Mouse (Mus musculus) cerebral cortex, adult 2 months (tissue): ENCODE results near the gene Cnnm1.

Source experiments
- WGBS: fragments of 180-500 bp; shearing (Covaris S2); methylation state at CpG from one replicate; pipeline ENCODE4 v1.1.7; 2018; 5-methylcytosine and 5-hydroxymethylcytosine counted together

Cnnm1 gene

DNA sequence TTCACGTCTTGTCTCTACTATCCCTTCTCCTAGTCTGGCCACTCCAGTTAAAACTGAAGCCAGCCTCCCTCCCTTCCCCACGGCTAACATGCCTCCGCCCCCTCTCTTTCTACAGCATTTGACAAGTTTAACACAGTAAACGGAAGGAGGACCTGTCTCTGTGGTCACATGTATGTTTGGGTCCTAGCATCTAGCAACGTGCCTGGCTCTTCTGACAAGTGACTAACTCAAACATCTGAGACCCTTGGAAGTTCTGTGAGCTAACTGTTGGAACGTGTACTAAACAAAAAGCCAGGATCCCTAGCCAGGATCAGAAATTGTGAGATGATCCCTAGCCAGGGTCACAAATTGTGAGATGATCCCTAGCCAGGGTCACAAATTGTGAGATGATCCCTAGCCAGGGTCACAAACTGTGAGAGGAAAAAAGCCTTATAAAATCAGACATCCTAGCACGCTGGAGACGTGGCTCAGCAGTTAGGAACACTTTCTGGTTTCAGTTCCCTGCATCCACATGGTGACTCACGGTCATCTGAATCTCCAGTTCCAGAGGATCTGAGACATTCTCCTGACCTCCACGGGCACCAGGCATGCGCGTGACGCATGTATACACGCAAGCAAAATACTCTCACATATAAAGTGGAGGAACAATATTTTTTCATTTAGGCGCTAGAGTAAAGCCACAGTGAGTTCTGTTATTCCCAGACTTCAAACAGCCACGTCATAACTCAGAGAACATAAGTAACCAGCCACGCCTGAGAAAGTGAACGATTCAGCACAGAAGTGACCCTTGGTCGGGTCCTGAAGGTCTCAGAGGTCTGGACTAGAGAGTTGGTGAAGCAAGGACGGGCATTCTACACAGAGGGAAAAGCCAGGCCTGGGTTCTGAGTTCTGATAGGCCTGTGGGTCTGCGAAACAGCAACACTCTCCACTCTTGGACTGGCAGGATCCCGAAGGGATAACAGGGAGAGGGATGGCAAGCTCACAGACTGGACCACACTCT is 71.7 kb downstream of the Cnnm1 start:
- 61% methylated on average over 22 of the region's 22 CpGs for WGBS

DNA sequence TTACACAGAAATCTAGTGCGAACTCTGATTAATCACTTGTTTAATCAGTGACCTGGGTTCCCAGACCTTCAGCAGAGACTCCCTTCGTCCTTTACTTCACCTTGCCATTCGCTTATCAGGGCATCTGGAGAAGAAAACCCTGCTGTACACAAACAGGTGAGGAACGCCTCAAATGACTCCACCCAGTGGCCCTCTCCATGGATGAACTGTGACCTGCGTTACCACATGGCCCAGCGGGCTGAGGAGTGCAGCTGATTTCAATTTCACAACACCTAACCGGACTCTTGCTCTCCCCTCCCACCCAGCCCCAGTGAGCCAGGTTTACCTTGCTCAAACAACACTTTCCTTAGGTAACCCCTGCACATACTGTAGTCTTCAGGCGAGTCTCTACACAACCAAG is 73.6 kb downstream of the Cnnm1 start:
- 89% methylated on average over 8 of the region's 8 CpGs for WGBS

- 83% methylated on average over 23 of the region's 23 CpGs for WGBS
Observed at GRCm38 (mm10) chr19:43515668-43516396, 75.6 kb downstream of the Cnnm1 start.

DNA sequence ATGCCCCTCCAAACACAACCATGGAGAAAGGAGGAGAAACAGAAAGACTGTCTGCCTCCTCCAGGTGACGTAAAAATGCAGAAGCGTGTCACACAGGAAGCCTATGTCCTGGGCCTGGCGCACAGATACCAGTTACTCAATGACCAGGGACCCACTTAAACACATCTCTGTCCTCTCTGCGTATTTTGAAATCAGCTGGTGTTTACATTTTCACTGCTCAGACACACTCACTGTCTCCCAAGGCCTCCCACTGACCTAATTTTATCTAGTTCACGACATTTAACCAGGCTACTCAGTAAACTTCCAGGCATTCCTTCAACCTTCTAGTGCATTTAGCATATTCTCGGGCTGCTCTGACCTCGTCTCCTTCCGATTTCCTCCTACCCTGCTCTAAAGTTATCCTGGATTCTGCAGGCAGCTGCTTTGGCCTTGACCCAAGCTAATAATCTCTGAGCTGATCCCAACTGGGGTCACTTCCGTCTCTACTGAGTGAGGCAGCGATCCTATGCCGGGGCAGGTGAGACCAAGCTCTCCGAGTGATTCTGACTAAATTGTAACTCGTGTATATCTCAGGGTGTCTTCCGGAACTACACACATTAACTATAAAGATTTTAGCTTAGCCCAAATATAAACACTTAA is 76.3 kb downstream of the Cnnm1 start:
- 64% methylated on average over 14 of the region's 14 CpGs for WGBS

GRCm38 (mm10) chr19:43517320-43517719 is 77.1 kb downstream of the Cnnm1 start:
- 43% methylated on average over 6 of the region's 6 CpGs for WGBS

DNA sequence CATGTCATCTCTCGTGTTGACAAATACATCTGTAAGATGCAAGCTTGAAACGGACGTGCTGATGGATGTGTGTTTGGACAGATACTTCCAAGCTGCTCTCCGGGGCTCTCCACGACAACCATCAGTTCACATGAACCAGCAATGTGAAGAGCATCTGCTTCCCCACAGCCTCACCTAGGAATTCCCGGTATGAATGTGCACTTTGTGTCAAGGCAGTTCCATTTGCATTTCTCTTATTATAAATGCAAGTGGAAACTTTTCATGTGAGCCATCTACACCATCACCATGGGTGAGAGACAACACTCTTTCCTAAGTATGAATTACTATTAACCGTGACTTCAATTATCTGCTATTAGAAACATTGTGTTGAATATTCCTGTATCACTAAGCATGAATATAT is 77.6 kb downstream of the Cnnm1 start:
- WGBS = 47% methylated on average over 7 of the region's 7 CpGs

DNA sequence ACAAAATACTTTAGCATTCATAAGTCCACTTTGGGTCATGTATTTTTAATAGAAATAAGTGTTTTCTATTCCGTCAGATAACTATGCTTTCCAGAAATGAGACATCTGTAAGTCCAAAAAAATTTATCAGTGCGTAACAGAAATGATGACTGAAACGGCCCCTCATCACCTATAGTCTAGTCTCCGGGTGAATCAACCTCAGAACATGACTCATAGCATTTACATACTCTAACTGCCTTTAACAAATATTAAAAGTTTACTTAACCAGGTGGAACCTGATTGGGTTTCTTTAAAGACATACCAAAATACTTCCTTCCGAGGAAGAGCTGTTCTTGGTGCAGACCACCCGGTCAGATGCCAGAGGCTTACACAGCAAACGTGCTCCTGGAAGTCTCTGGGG is 78.0 kb downstream of the Cnnm1 start:
- 62% methylated on average over 7 of the region's 7 CpGs for WGBS

- 50% methylated on average over 10 of the region's 10 CpGs for WGBS
Observed at GRCm38 (mm10) chr19:43519226-43519625, 79.0 kb downstream of the Cnnm1 start.

DNA sequence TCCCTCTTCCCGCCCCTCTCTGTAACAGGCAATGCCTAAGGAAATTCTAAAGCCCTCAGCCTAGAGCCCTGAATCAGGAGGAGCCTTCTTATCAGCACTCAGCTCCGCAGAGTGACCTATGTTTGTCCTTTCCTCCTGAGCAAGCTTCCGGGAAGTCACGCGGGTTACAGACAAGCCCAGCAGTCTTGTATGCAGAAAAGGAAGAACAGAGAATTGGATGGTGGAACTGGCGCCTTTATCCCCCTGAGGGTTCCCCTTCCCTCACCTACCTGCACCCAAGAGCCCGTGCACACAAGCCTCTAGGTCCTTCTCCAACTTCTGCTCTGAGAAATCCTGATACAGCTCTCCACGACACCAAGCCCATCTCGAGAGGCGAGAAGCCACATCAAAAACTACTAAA is 80.2 kb downstream of the Cnnm1 start:
- 52% methylated on average over 9 of the region's 10 CpGs for WGBS

- 19% methylated on average over 8 of the region's 8 CpGs for WGBS
Observed at GRCm38 (mm10) chr19:43521362-43521761, 81.1 kb downstream of the Cnnm1 start.

DNA sequence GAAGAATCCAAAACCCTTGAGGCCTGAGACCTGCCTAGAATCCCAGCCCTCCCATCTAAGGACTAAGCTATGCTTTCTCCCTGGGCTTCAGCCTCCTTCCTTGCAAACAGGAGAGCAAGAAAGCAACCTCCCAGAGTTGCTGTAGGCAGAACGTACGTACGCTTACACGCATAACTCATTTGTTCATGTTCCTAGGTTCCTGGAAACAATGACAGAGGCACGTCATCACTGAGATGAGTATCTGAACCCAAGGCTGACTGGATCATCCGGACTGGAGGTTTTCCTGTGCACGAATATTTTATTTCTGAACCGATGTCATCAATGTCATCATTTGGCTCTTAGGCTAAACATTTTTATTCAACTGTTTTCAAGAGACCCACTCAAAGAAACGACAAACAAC is 81.8 kb downstream of the Cnnm1 start:
- 37% methylated on average over 9 of the region's 9 CpGs for WGBS

DNA sequence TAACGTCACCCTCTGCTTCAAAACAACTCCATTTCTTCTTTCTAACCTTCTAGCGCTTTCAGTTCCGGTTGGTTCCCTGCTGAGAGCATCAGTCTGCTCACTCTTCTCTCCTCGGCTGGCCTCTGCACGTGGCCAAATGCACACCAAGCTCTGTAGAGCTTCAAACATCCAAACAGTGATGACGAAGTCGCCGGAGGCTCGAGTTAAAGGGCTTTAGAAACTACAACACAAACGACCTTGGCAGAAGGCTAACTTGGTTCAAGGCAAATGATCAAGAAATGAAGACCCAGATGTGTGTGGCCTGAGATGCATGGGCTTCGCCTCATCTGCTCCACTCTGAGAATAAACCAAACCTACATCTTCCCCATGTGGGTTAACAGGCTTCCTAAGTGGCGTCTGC is 83.3 kb downstream of the Cnnm1 start:
- 2% methylated on average over 12 of the region's 12 CpGs for WGBS

DNA sequence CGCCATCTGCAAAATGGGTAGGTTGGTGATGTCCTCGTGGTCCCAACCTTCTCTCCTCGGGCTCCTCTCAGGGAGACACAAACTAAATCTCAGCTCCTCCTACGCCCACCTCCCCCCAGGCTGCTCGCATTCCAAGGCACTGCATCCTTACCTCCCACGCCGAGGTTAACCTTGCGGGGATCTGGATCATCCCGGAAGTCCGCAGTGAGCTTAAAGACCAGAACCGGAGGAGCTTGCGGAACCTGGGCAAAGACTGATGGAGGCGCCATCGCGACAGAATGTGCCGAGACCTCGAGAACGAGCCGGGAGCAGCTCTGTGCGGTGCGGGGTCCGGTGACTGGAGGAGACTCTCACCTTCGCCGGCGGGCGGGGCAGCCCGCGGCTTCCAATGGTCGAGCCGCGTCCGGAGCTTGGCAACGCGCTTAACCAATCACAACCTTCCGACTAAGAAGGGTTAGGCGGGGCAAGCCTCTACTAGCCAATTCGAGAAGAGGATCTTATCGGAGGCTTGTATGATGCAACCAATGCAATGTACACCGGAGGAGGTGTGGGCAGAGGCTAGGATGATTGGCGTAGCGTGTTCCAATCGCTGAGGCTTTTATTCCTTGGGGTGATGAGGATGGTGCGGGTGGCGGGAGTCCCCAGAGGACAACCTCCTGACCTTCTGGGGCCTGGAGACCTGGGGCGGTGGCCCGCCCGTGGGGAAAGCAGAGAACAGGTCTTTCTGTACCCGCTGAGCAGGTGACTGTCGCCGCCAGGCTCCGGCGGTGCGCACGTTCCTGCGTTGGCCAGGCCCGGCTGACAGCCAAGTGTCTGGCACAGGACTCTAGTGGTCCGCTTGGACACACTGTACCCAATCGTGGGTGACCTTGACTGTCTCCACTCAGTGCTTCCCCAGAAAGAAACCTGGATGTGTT is 84.2 kb downstream of the Cnnm1 start, which contains the start of gene Got1:
Gene Got1 (minus strand): TSS at position 419 of the 917 bp plus-strand sequence.
- WGBS = under 1% methylated on average over 58 of the region's 58 CpGs

- WGBS = 7% methylated on average over 10 of the region's 10 CpGs
Observed at GRCm38 (mm10) chr19:43525104-43525482, 84.9 kb downstream of the Cnnm1 start.

- WGBS = 74% methylated on average over 7 of the region's 7 CpGs
Observed at GRCm38 (mm10) chr19:43525566-43525965, 85.3 kb downstream of the Cnnm1 start.

- WGBS = 86% methylated on average over 9 of the region's 9 CpGs
Observed at GRCm38 (mm10) chr19:43526025-43526424, 85.8 kb downstream of the Cnnm1 start.

GRCm38 (mm10) chr19:43527131-43527530 is 86.9 kb downstream of the Cnnm1 start:
- WGBS = 9% methylated on average over 11 of the region's 11 CpGs

- WGBS = 83% methylated on average over 8 of the region's 8 CpGs
Observed at GRCm38 (mm10) chr19:43528056-43528587, 87.9 kb downstream of the Cnnm1 start.

DNA sequence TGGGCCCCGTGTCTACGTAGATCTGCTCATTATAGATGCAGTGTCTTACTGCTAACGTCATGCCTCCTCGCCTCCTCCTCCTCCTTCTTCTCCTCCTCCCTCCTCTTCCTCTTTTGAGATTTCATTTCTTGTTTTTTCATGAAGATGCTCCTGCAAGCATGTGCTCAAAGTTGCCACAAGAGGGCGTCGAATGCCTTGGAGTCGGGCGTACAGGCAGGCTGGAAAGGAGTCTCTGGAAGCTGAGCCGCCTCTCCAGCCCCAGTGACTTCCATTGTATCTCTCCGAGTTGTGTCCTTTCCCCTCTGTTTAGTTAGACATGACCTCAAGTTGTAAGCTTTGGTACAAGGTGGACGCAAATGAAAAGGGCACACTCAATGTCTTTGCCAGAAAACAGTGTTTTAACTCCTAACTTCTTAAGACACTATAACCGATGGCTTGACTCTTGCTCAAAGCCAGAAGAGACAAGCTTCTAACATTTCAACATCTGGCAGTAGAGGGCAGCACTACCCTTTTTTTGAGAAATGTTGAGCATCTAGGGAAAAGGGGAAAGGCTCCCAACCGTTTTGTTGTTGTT is 90.0 kb downstream of the Cnnm1 start:
- 1% methylated on average over 13 of the region's 13 CpGs for WGBS

- 20% methylated on average over 12 of the region's 12 CpGs for WGBS
Observed at GRCm38 (mm10) chr19:43530921-43531320, 90.7 kb downstream of the Cnnm1 start.
